Mouse (Mus musculus): ENCODE measurements around the gene Elmod3.

Elmod3 gene

GRCm38 (mm10) chr6:72570644-72571397, 27.4 kb downstream of the Elmod3 start:
- no peak for DNase-seq (ENCODE audit: low spot score in 2 of 2)

- DNase-seq (ENCODE audit: low spot score in 2 of 2), result no peak
Observed at GRCm38 (mm10) chr6:72568736-72569135, 29.5 kb downstream of the Elmod3 start.

- DNase-seq (ENCODE audit: low spot score in 2 of 2), result no peak
Observed at GRCm38 (mm10) chr6:72567508-72567907, 30.7 kb downstream of the Elmod3 start.

GRCm38 (mm10) chr6:72566044-72566443, 32.2 kb downstream of the Elmod3 start:
- peak; percentile 86 to 94 for DNase-seq (ENCODE audit: low spot score in 2 of 2)

GRCm38 (mm10) chr6:72565506-72565905, 32.7 kb downstream of the Elmod3 start:
- no peak for DNase-seq (ENCODE audit: low spot score in 2 of 2)

GRCm38 (mm10) chr6:72562894-72563293, 35.3 kb downstream of the Elmod3 start:
- no peak for DNase-seq (ENCODE audit: low spot score in 2 of 2)

GRCm38 (mm10) chr6:72562486-72562885, 35.7 kb downstream of the Elmod3 start:
- no peak for DNase-seq (ENCODE audit: low spot score in 2 of 2)

GRCm38 (mm10) chr6:72560801-72561200, 37.4 kb downstream of the Elmod3 start:
- DNase-seq (ENCODE audit: low spot score in 2 of 2), result no peak

GRCm38 (mm10) chr6:72553079-72553412, 45.2 kb downstream of the Elmod3 start:
- DNase-seq (ENCODE audit: low spot score in 2 of 2), result no peak

- DNase-seq (ENCODE audit: low spot score in 2 of 2), result peak in 1 of 2 experiments; percentile 29
Observed at GRCm38 (mm10) chr6:72552171-72553078, 45.8 kb downstream of the Elmod3 start.

GRCm38 (mm10) chr6:72550503-72551100, 47.6 kb downstream of the Elmod3 start:
- DNase-seq (ENCODE audit: low spot score in 2 of 2), result no peak

GRCm38 (mm10) chr6:72550025-72550424, 48.2 kb downstream of the Elmod3 start:
- no peak for DNase-seq (ENCODE audit: low spot score in 2 of 2)

- DNase-seq (ENCODE audit: low spot score in 2 of 2), result no peak
Observed at GRCm38 (mm10) chr6:72549041-72549580, 49.1 kb downstream of the Elmod3 start.

- no peak for DNase-seq (ENCODE audit: low spot score in 2 of 2)
Observed at GRCm38 (mm10) chr6:72547862-72548261, 50.4 kb downstream of the Elmod3 start.

- DNase-seq (ENCODE audit: low spot score in 2 of 2), result no peak
Observed at GRCm38 (mm10) chr6:72547121-72547520, 51.1 kb downstream of the Elmod3 start.

GRCm38 (mm10) chr6:72545377-72545776, 52.8 kb downstream of the Elmod3 start:
- no peak for DNase-seq (ENCODE audit: low spot score in 2 of 2)

- DNase-seq (ENCODE audit: low spot score in 2 of 2), result no peak
Observed at GRCm38 (mm10) chr6:72544283-72544987, 53.8 kb downstream of the Elmod3 start, which contains the start of gene Capg. Capg (plus strand) TSS chr6:72544391.

GRCm38 (mm10) chr6:72543265-72543850, 54.9 kb downstream of the Elmod3 start:
- no peak for DNase-seq (ENCODE audit: low spot score in 2 of 2)

- peak; percentile 46 to 70 for DNase-seq (ENCODE audit: low spot score in 2 of 2)
Observed at GRCm38 (mm10) chr6:72538562-72539031, 59.6 kb downstream of the Elmod3 start.

GRCm38 (mm10) chr6:72537998-72538500, 60.2 kb downstream of the Elmod3 start:
- DNase-seq (ENCODE audit: low spot score in 2 of 2), result no peak

- peak; percentile 69 to 84 for DNase-seq (ENCODE audit: low spot score in 2 of 2)
Observed at GRCm38 (mm10) chr6:72535165-72535564, 63.0 kb downstream of the Elmod3 start.
